Mouse (Mus musculus): Measurements from ENCODE around the gene Ube2z. TPM values are rescaled to one million over a fixed set of nuclear protein-coding genes. Genes with fewer than 3 reads are reported as not detected.

Ube2z gene
- polyA plus RNA-seq, 1 experiment from 2014 or later, result 38.2 TPM

DNA sequence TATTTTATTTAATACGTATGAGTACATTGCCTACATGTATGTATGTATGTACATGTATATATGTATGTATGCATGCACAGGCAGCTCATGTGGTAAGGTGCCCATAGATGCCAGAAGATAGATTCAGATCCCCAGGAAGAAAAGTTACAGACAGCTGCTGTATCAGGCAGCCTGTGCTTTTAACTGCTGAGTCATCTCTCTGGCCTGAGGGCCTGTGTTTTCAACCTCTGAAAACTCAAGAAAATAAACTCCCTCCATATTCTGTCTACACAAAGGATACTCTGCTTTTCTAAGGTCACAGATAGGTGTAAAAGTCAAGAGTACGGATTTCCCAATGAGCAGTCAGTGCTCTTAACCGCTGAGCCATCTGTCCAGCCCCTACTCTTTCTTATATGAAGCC is 14.3 kb downstream of the Ube2z start:
- peaks cover 57% of the 10 kb centered on the region for H3K36me3 ChIP-seq
- H3K4me3 ChIP-seq (replicated peaks), result no peak overlapping the region
- H3K4me1 ChIP-seq, result no peaks in the 10 kb centered on the region
- H3K9ac ChIP-seq, result no peak overlapping the region
- H3K4me2 ChIP-seq, result no peak overlapping the region
- H3K27ac ChIP-seq, result no peak overlapping the region
- 93% methylated on average over 3 of the region's 3 CpGs for WGBS
- ATAC-seq (ENCODE audit: insufficient read depth, low FRiP score, low read depth), result no peak
- H3K9me3 ChIP-seq, result no peaks in the 10 kb centered on the region
- no peaks in the 10 kb centered on the region for H3K27me3 ChIP-seq (replicated peaks)

DNA sequence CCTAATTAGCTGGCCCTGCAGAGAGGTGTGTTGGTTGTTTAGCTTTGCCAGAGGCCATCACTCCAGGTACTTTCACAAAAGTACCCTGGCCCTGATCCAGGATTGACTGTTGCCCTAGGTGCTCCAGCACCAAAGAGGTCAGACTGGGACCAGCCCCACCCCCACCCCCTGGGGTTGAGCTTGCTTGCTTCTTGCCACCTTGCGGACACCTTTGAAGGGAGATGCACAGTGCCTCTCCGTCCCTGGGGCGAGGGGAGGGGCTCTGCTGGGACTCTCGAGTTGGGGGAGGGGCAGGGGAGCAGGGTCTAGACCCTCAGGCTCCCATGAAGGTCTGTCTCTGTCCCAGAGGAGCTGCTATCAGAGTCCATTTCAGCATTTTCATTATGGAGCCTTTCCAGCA is 15.2 kb downstream of the Ube2z start:
- WGBS, result 82% methylated on average over 4 of the region's 4 CpGs
- Histone ChIP-seq H3K9me3 (no peaks in the 10 kb centered on the region), H3K4me1 (no peaks in the 10 kb centered on the region), H3K27ac (no peak overlapping the region), H3K9ac (no peak overlapping the region), H3K27me3 (replicated peaks) (no peaks in the 10 kb centered on the region), H3K4me3 (replicated peaks) (no peak overlapping the region), H3K4me2 (no peak overlapping the region), H3K36me3 (peaks cover 55% of the 10 kb centered on the region)
- no peak for ATAC-seq (ENCODE audit: insufficient read depth, low FRiP score, low read depth)

DNA sequence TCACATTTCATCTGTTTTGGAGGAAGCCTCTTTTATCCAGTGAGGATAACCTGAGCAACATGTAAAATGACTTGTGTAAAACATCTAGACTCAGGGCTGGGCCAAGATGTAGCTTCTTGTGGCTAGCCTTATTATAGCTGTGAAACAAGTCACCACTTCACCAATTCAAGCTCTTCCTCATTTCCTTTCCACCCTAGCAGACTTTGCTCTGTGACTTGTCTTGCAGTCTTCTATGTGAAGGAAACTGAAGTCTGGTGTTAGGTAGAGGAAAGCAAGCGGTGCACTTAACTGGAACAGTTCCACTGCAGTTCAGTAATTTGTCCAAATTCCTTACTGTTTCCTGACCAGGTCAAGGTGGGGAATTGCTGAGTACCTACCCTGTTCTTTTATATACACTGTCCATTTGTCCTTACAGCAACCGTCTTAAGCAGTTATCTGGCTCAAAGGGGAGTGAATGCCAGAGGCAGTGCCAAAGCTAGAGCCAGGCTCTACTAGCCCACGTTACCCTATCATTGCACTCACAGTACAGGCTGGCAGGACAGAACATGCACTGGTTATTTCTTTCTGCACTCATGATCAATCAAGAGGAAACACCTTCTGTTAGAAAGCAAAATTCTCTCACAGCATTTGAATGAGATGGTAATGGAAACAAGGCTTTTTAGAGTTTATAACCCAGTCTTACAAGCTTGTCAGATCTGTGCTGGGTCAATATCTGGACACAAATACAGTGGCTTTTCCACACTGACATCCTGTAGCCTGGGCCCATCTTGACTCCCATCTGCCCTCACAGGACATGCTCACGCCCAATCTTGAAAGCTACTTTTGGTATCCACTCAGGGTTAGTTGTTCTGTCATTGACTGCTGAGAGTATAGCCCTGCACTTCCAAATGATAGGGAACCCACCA is 17.5 kb downstream of the Ube2z start:
- H3K4me1 ChIP-seq, result no peaks in the 10 kb centered on the region
- ATAC-seq (ENCODE audit: insufficient read depth, low FRiP score, low read depth), result no peak
- H3K27ac ChIP-seq, result no peak overlapping the region
- H3K36me3 ChIP-seq, result peaks cover 42% of the 10 kb centered on the region
- H3K9me3 ChIP-seq, result no peaks in the 10 kb centered on the region
- WGBS, result 86% methylated on average over 4 of the region's 4 CpGs
- H3K9ac ChIP-seq, result no peak overlapping the region
- no peaks in the 10 kb centered on the region for H3K27me3 ChIP-seq (replicated peaks)
- H3K4me3 ChIP-seq (replicated peaks), result no peak overlapping the region
- no peak overlapping the region for H3K4me2 ChIP-seq

DNA sequence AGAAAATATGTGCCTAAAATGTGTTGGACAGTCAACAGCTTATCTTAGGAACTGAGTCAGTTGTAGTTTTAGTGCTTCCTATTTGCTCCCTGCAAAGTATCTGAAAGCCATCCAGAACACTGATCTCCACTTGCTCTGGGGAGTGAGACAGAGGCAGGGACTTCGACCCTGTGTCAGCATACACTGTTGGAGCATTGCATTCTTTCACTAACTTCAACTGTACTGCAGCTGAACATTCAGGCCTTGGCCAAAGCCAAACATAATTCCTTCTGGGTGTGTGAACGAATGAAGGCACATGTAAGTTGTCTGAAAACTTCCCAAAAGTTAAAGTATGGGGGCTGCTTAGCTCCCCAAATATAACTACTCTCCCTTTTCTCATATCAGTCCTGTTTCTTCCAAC is 18.4 kb downstream of the Ube2z start:
- no peak for ATAC-seq (ENCODE audit: insufficient read depth, low FRiP score, low read depth)
- Histone ChIP-seq H3K4me3 (replicated peaks) (no peak overlapping the region), H3K27ac (no peak overlapping the region), H3K27me3 (replicated peaks) (no peaks in the 10 kb centered on the region), H3K9ac (no peak overlapping the region), H3K4me2 (no peak overlapping the region), H3K4me1 (no peaks in the 10 kb centered on the region), H3K36me3 (peaks cover 37% of the 10 kb centered on the region), H3K9me3 (no peaks in the 10 kb centered on the region)
- WGBS, result 75% methylated on average over 2 of the region's 2 CpGs

DNA sequence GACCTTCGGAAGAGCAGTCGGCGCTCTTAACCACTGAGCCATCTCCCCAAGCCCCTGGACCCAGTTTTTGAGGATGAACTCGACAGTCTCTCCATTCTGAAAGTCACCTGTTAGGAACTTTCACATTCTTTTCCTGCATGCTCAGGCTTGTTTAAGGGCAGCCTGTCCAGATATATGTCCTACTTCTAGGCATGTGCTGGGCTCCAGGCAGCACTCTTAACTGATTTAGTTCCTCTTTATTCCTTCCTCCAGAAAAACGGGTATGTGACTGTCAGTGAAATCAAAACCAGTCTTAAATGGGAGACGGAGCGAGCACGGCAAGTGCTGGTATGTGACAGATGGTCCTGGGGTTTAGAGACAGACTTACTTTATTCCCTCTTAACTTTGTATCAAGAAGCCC is 19.2 kb downstream of the Ube2z start:
- H3K27me3 ChIP-seq (replicated peaks), result no peaks in the 10 kb centered on the region
- H3K4me3 ChIP-seq (replicated peaks), result no peak overlapping the region
- no peak overlapping the region for H3K9ac ChIP-seq
- WGBS, result 80% methylated on average over 8 of the region's 8 CpGs
- H3K36me3 ChIP-seq, result peaks cover 30% of the 10 kb centered on the region
- no peak overlapping the region for H3K4me2 ChIP-seq
- no peaks in the 10 kb centered on the region for H3K4me1 ChIP-seq
- H3K9me3 ChIP-seq, result no peaks in the 10 kb centered on the region
- H3K27ac ChIP-seq, result no peak overlapping the region
- ATAC-seq (ENCODE audit: insufficient read depth, low FRiP score, low read depth), result no peak

DNA sequence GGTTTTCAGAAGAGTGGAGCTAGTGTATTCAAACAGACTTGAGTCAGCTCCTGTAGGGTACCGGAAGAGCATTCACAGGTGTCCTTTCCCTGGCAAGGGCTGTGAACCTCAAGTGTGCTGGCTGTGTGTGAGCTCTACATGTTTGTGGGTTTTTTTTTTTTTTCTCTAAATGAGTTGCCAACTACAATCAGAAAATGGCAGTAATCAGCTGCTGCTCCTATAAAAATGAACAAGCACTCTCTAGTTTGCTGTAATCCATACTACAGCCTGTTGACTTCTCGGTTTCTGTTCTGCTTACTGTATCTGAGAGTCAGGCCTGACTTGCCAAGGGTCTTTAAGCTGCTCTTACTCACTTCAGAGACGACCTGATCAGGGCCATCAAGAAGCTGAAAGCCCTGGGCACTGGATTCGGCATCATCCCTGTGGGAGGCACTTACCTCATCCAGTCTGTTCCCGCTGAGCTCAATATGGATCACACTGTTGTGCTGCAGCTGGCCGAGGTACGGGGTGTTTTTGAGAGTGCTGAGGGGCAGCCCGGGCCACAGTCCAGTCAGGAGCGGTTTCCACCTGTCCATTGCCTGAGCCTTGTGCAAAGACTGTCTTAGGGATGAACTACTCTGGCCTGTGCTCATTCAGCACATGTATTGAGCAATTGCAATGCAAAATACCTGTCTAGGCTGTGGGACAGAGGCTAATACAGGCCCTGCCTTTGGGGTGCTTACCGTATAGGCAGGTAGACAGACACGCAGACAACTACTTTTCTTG is 20.2 kb downstream of the Ube2z start:
- Histone ChIP-seq H3K9me3 (no peaks in the 10 kb centered on the region), H3K4me1 (no peaks in the 10 kb centered on the region), H3K27ac (no peak overlapping the region), H3K36me3 (peaks cover 20% of the 10 kb centered on the region), H3K27me3 (replicated peaks) (no peaks in the 10 kb centered on the region), H3K9ac (no peak overlapping the region), H3K4me3 (replicated peaks) (no peak overlapping the region), H3K4me2 (no peak overlapping the region)
- ATAC-seq (ENCODE audit: insufficient read depth, low FRiP score, low read depth), result no peak; the same call in 1 of the 2 replicates
- WGBS, result 88% methylated on average over 11 of the region's 11 CpGs

DNA sequence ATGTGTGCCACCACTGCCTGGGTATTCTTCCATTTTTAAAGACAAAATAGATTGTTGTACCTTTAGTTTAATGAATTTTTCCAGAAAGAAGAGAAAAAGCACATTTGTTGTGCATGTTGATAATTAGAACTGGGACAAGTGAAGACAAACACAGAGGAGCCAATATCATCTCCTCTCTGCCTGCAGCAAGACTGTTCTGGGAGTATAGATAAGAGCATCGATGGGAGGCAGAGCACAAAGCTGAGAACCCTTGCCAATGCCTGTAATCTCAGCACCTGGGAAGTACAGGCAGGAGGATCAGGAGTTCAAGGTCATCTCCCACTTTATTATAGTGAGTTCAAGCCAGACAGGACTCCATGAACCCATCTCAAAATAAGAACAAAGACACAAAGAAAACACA is 26.6 kb downstream of the Ube2z start:
- no peak overlapping the region for H3K27ac ChIP-seq
- no peak for ATAC-seq (ENCODE audit: insufficient read depth, low FRiP score, low read depth)
- no peak overlapping the region for H3K4me3 ChIP-seq (replicated peaks)
- H3K36me3 ChIP-seq, result peaks cover 4% of the 10 kb centered on the region; the same call in 1 of the 2 replicates
- H3K4me2 ChIP-seq, result no peak overlapping the region
- 0 out of 2 replicates have a peak, but pooled peaks cover 4% of the 10 kb centered on the region for H3K4me1 ChIP-seq
- 77% methylated on average over 1 of the region's 1 CpGs for WGBS
- no peak overlapping the region for H3K9ac ChIP-seq
- H3K9me3 ChIP-seq, result no peaks in the 10 kb centered on the region
- H3K27me3 ChIP-seq (replicated peaks), result no peaks in the 10 kb centered on the region

DNA sequence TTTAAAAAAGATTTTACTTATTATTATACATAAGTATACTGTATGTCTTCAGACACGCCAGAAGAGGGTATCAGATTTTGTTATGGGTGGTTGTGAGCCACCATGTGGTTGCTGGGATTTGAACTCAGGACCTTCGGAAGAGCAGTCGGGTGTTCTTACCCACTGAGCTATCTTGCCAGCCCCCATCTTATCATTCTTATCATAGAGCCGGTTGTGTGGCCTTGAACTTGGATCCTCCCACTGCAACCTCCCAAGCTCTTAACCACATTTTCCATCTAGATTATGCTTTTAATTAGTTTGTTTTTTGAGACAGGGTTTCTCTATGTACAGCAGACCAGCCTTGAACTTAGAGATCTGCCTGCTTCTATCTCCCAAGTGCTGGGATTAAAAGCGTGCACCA is 27.7 kb downstream of the Ube2z start:
- Histone ChIP-seq H3K36me3 (0 out of 2 replicates have a peak, but pooled peaks cover 4% of the 10 kb centered on the region), H3K9me3 (no peaks in the 10 kb centered on the region), H3K4me3 (replicated peaks) (no peak overlapping the region), H3K27ac (no peak overlapping the region), H3K27me3 (replicated peaks) (no peaks in the 10 kb centered on the region), H3K4me2 (no peak overlapping the region), H3K4me1 (0 out of 2 replicates have a peak, but pooled peaks cover 4% of the 10 kb centered on the region), H3K9ac (no peak overlapping the region)
- 86% methylated on average over 5 of the region's 5 CpGs for WGBS
- no peak for ATAC-seq (ENCODE audit: insufficient read depth, low FRiP score, low read depth)

DNA sequence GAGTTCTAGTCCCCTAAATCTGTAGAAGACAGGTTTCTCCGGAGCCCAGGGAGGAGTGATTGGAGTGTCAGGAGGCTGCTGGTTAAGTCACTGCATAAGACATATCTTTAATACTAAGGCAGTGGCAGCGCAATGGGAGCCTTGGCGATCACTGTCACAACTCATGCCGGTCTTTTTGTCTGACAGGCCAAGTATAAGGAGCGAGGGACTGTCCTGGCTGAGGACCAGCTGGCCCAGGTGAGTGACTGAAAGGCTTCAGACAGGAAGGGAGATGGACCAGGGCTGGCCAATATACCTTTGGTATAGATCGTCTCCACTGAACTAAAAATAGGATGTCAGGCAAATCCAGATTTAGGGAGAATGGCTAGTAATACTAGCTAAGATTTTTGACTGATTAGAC is 30.1 kb downstream of the Ube2z start:
- 9% methylated on average over 6 of the region's 6 CpGs for WGBS

DNA sequence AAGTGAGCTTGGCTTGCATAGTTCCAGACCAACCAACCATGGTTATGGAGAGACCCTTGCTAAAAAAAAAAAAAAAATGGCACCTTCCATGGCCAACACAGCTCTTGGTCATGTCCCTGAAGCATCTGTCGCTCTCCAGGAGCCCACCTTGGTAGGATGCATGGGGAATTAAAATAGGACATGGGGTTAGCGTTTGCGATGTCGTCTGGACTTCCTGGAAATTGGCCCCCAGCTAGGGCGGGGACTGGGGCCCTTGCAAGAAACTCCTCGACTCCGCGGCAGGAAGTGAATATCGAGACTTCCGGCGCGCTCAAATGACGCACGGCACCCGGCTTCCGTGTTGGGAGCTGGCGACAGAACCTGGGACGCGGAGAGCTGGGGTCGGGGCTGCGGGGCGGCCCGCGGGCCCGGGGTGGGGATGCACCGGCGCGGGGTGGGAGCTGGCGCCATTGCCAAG is 30.6 kb downstream of the Ube2z start, which contains the start of gene Snf8:
TSS of gene Snf8 (plus strand) at position 290 of the 457 bp plus-strand sequence.
- no peaks in the 10 kb centered on the region for H3K27me3 ChIP-seq (replicated peaks)
- WGBS, result under 1% methylated on average over 29 of the region's 29 CpGs
- 0 out of 2 replicates have a peak, but pooled peaks cover 4% of the 10 kb centered on the region for H3K36me3 ChIP-seq
- 0 out of 2 replicates have a peak, but pooled peaks cover 4% of the 10 kb centered on the region for H3K4me1 ChIP-seq
- ATAC-seq (ENCODE audit: insufficient read depth, low FRiP score, low read depth), result peak; percentile 71
- H3K4me3 ChIP-seq (replicated peaks), result peak within 1 kb of the TSS; percentile 78
- H3K9ac ChIP-seq, result peak within 1 kb of the TSS; percentile 52; the same call in 1 of the 2 replicates
- H3K27ac ChIP-seq, result peak within 1 kb of the TSS; percentile 41; the same call in 1 of the 2 replicates
- no peaks in the 10 kb centered on the region for H3K9me3 ChIP-seq
- H3K4me2 ChIP-seq, result peak within 1 kb of the TSS; percentile 92

More for the DNA sequence above, 30.1 kb downstream of the Ube2z start:
- Histone ChIP-seq H3K27me3 (replicated peaks) (no peaks in the 10 kb centered on the region), H3K9ac (peak overlapping the region; percentile 52; the same call in 1 of the 2 replicates), H3K4me2 (peak overlapping the region; percentile 92), H3K27ac (no peak overlapping the region), H3K4me3 (replicated peaks) (peak overlapping the region; percentile 78), H3K36me3 (0 out of 2 replicates have a peak, but pooled peaks cover 4% of the 10 kb centered on the region), H3K4me1 (0 out of 2 replicates have a peak, but pooled peaks cover 4% of the 10 kb centered on the region), H3K9me3 (no peaks in the 10 kb centered on the region)
- no peak for ATAC-seq (ENCODE audit: insufficient read depth, low FRiP score, low read depth)

DNA sequence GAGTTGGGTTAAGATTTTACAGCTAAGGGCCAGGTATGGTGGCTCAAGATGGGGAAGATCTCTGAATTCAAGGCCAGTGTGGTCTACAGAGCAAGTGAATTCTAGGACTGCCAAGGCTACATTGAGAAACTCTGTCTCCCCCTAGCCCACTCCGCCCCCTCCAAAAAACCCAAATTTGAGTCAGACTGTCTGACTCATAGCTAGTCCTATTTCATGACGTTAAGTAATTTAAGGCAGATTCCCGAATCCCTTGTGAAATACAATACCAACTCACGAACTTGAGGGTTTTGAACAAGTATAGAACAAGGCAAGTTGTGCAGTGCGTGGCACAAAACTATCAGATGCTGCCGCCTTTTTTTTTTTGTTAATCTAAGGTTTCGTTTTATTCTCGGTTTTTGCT is 31.1 kb downstream of the Ube2z start:
- H3K4me2 ChIP-seq, result peak overlapping the region; percentile 92
- no peak for ATAC-seq (ENCODE audit: insufficient read depth, low FRiP score, low read depth)
- no peaks in the 10 kb centered on the region for H3K27me3 ChIP-seq (replicated peaks)
- H3K9ac ChIP-seq, result no peak overlapping the region; the same call in 1 of the 2 replicates
- WGBS, result 42% methylated on average over 8 of the region's 8 CpGs
- 0 out of 2 replicates have a peak, but pooled peaks cover 4% of the 10 kb centered on the region for H3K4me1 ChIP-seq
- peak overlapping the region; percentile 78 for H3K4me3 ChIP-seq (replicated peaks)
- H3K36me3 ChIP-seq, result 0 out of 2 replicates have a peak, but pooled peaks cover 1% of the 10 kb centered on the region
- H3K27ac ChIP-seq, result peak overlapping the region; percentile 41; the same call in 1 of the 2 replicates
- H3K9me3 ChIP-seq, result no peaks in the 10 kb centered on the region
